Mouse (Mus musculus) right cerebral cortex, postnatal 14 days (tissue): ENCODE results near the gene Ppp6r3.

Experiments used
- DNase-seq: peaks from one replicate; pipeline ENCODE4 v3.0.0; 2022

The Ppp6r3 gene

DNA sequence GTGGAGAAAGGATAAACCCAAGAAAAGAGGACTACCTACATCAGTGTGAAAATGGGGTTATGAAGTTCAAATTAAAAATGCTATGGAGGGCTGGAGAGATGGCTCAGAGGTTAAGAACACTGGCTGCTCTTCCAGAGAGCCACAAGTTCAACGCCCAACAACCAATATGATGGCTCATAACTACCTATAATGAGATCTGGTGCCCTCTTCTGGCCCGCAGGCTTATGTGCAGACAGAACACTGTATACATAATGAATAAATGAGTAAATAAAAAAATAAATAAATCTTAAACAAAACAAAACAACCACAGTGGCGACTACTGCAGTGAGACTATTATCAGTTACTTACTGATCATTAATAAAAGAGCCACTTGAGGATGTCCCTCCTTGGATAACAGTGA lies 78.3 kb downstream of the Ppp6r3 start:
- DNase-seq, result no peak

DNA sequence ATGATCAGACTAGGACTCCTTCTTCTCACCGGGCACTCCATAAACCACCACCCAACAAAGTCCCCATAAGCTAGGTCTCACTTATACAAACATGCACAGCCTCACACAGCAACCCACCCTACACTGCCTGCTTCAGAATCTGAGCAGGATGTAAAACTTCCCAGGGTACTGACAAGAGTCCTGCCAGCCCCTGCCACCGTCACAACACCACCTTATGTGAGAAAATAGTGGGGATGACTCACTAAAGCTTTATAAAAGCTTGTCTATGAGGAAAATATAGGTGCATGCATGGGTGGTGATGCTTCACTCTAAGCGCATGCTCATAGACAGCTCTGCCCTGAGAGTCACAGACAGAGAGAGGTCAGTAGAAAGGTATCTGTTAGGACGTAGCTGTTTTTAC lies 85.7 kb downstream of the Ppp6r3 start:
- DNase-seq, result no peak

DNA sequence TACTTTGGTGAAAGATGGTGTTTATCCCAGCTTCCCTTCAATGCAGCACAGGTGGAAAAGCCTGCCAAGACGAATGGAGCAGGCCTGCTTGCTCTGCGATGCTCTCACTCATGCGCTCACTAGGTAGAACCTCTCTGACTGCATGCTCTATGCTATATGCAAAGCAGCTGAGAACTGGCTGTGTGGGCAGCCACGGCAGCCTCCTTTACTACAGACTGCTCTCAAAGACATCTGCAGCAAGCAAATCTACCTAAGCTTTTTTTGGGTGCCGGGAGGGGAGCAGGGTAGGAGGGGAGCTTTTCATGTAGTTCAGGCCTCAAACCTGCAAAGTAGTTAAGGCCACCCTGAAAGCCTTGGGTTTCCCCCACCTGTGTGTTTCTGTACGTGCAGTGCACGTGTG lies 92.7 kb downstream of the Ppp6r3 start:
- DNase-seq, result peak; percentile 15

DNA sequence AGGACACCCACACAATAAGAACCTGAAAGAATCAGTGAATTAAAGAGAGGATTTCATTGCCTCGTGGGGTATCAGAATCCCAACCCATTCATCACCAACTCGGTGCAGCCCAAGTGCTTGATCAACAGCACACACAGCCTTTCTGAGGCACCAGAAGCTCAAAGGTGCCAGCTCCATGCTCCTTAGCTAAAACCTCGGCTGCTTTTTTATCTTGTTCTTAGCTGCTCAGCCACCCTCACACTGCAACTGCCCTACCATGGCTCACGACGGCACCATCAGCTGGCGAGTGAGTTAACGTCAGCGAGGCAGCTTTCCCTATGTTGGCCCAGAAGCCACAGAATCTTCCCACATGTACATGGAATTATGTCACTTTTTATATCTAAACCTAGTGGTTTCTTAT lies 95.4 kb downstream of the Ppp6r3 start:
- DNase-seq, result peak; percentile 30

DNA sequence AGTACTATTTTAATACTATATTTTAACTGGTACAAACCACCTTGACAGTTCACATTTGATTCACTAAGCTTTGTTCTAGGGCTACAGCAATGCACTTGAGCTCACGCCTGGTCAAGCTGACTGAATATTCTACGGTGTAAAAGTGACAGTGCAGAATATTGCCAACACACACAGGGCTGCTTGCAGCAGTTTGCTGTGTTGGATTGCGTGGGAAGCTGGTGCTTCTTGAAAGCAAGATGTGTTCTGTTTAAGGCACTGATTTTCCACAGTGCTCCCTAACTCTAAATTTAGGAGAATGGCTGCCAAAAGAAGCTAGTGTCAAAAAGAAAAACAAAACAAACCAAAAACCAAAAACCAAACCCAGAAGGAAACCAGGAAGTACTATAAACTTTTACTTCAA lies 98.6 kb downstream of the Ppp6r3 start:
- DNase-seq, result no peak

DNA sequence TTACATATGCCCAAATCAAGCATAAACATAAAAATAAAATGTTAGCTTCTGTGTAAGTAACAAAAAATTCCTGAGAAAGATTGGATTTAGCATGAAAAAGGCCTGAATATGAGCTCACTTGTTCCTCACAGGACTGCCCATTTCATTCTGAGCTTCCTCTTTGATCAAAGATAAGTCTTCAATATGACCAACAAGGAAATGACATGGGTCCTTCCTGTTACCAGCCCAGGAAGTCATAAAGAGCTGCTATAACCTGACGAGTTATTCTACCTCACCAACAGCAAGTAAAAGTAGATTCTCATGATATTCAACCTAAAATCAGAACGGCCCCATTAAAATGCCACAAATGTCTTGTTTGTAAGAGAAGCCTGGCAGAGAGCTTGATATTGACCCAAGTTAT lies 104.3 kb downstream of the Ppp6r3 start:
- DNase-seq, result no peak

DNA sequence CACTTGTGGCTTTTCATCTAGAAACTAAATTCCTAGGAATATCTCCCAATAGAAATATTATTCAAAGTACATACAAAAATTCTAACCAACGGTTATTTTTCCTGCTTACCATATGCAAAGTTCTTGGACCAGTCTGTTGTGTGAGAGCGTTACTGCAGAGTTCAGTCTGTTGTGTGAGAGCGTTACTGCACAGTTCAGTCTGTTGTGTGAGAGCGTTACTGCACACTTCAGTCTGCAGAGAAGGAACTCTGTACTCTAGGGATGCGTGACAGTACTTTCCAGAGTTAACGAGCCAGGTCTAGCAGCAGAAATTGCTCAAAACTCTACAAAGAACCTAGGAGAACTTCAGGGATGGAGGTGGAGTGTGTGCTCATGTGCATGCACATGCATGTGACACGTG lies 108.0 kb downstream of the Ppp6r3 start:
- DNase-seq, result no peak

DNA sequence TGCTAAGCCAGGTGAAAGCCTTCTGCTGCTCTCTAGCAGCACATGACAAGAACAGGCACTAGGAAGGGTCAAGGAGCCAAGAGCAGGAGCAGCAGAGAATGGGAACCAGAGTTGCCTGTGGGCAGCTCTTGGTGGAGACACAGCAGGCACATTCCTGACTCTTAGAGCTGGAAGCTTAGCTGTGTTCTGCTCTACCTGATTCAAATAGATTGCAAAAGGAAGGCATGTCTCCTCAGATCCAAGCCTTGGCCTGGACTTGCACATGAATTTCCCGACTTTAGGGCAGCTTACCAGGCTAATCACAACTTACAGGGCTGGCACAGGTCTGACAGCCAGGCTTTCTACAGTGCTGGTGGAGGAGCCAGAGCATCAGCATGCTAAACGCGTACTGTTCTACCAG lies 115.6 kb downstream of the Ppp6r3 start:
- DNase-seq, result no peak

DNA sequence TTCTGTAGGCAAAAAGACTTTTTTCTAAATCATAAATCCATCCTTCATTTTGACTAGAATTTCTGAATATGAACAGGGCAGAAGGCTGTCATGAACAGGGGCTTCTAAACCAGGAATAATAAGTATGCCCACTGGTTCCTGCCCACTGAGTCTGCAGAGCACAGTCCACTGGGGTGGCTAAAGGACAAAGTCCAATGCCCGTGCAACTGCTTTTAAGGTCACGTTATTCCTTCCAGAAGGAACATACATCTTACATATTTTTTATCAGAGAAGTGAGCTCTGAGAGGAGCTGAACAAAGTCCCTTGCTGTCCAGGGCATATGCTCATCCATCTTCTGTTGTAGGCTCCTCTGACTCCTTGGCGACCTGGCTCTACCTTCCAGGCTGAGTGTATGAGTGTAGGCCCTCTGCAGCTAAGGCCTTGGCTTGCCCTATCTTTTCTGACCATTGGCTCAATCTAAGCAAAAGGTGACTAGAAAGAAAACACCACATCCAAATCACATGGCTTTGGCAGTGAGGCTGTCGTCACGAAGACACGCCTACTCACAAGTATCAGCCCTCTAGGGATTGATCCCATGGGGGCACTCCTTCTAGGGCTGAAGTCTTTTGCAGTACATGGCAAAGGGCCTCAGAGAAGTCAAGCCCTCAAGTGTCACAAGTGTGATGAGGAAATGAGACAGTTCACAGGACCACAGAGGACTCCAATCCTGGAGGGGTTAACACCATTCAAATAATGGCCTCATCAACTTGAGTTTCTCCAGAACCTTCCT lies 117.0 kb downstream of the Ppp6r3 start:
- no peak for DNase-seq

DNA sequence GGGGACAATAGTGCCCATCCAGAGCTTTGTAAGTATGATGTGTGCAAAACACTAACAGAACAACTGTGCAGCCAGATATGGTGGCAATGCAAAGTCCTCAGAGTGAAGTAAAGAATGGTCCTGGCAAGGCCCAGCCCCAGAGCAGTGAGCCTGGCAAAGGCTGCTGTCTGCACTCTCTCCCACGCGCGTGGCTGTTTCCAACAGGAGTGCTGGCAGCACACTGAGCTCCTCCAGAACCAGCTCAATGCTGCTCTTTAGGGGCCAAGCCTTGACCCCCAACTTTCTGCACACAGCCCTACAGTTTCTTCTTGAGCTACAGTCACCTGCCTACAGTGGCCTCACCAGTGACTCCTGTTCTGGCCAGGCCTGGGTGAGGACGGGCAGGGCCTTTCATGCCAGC lies 117.8 kb downstream of the Ppp6r3 start:
- no peak for DNase-seq

DNA sequence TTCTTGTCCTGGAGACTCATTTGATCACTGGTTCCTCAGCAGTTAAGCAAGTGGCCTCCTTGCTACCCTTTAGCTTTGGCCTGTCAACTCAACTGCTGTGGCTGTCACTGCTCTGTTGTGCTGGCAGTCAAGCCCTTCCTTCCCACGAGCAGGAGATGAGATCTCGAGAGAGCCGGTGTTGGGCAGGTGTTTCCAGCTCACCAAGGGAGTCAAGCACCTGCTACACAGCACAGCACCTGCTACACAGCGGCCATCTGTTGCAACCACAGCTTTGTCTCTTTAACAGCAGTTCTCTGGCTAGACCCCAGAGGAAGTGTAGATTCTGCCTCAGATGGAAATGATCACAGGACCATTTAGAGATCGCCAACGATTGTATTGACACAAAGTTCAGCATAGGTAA lies 123.9 kb downstream of the Ppp6r3 start:
- no peak for DNase-seq

DNA sequence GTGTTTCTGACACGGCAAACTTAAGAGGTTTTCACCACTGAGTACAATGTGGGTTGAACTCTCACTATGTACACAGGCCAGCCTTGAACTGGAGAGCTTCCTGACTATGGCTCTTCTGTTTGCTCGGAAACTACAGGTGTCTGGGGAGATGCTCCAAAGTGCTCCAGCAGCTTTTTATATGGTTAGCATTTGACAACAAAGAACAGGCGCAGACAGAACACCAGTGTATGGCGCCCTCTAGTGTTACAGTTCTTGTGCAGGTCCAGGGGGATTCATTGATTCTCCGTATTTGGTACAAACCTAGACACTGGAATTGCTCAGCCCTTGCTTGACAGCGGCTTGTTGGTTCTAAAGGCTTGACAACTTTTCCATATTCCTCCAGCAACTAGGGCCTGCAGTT lies 124.4 kb downstream of the Ppp6r3 start:
- DNase-seq, result peak; percentile 65

DNA sequence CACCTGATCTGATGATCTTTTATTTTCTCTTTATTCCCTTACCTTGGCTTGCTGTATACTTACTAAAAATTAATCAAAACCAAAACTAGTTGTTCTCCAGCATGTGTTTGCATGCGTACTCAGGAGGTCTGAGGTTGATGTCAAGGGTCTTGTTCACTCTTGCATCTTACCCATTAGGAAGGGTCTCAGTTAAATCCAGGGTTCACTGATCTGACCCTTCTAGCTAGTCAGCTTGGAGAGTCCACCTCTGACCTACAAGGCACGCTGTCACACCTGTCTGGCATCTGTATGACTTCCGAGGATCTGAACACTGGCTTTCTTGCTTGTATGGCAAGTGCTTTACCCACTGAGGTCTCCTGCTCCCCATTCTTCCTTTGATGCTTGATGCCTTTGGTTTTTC lies 124.8 kb downstream of the Ppp6r3 start:
- DNase-seq, result no peak

DNA sequence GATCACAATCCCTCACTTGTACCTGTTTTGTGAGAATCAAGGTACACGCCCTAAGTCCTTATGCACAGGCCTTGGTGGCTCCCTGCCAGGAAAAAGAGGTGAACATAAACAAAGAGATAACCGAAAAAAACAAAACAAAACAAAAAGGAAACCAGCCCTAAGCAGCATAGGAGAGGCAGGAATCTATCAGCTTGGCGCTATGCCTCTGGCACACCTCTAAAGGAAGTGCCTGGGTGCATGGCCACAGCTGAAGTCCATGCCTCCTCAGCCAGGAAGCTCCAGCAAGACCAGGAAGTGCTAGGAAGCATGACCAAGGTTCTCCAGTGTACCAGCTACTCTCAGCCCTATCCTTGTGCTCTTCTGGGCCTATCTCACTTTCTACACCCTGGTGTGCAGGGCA lies 126.3 kb downstream of the Ppp6r3 start:
- DNase-seq, result no peak

DNA sequence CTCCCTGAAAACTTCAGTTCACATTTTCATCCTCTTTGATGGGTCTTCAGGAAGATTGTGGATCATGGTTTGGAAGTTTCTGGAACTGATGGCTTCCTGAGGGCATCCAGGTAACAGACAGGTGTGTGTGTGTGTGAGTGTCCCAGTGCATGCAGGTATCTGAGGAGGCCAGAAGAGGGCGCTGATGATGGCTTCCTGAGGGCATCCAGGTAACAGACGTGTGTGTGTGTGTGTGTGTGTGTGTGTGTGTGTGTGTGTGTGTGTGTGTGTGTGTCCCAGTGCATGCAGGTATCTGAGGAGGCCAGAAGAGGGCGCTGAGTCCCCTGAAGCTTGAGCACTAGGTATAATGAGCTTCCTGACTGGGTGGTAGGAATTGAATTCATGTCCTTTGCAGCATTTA lies 128.2 kb downstream of the Ppp6r3 start:
- DNase-seq, result no peak

DNA sequence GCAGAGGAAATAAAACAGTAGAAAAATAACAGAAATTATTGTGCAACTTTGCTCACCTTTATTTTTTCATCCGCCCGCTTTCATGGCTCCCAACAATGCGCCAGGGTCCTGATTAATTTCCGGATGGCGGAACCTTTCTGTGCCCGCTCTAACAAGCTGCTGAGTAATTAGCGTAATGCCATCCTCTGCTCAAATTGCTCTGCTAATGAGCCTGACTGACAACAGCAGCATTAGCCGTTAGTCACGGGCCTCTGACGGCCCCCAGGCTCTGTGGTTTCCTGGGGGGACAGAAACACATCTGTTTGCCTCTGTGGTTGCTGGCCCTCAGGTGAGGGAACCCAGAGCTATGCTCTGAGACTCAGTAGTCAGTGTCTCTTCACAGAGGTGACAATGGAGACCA lies 134.5 kb downstream of the Ppp6r3 start:
- DNase-seq, result no peak

DNA sequence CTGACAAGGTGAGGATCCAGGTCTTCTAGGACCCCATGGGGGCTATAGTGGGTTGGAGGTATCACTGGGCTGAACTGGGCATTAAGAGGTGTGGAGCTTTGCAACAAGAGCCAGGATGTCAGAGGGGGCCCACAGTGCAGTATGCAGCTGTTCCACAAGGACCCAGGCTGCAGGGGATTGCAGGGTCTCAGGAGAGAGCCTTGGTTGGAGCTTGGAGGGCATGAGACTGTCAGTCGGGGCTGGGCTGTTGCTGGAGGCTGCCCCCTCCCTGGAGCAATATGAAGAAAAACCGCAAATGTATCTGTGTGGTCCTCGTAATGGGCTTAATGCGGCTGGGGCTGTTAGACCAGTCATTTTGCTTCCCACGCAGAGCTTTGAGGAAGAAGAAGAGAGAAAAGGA lies 134.9 kb downstream of the Ppp6r3 start:
- DNase-seq, result no peak

DNA sequence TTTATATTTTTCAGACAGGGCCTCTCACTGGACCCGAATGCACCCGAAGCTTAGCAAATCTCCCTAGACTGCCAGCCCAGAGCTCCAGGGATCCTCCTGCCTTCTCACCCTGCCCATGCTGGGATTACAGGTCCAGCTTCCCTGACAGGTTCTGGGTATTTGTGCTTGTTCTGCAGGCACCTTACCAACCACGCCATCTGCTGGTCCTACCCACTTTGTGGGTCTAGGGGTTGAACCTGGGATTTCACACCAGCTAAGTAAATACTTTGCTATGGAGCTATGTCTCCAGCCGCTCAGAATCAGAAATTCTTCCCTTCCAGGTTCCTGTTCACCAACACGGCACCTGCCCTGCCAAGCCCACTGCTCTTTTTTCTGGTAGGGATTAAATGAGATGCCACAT lies 137.6 kb downstream of the Ppp6r3 start:
- DNase-seq, result no peak

DNA sequence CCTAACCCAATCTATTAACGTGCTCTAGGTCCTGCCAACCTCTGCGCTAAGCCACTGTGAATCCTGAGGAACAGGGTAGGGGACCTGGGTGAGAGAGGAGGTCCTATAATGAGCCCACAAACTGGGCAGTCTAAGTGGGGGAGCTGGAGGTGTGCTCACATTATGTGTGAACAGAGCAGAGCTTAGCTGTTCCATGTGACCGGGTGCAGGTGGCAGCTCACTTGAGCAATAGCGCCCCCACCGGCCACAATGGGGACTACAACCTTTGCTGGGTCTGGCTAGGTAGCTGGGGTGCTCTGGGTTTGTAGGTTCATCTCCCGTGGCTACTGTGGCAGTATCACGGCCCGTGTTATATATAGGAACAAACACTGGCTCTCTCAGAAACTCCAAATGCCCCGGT lies 138.7 kb downstream of the Ppp6r3 start:
- no peak for DNase-seq

DNA sequence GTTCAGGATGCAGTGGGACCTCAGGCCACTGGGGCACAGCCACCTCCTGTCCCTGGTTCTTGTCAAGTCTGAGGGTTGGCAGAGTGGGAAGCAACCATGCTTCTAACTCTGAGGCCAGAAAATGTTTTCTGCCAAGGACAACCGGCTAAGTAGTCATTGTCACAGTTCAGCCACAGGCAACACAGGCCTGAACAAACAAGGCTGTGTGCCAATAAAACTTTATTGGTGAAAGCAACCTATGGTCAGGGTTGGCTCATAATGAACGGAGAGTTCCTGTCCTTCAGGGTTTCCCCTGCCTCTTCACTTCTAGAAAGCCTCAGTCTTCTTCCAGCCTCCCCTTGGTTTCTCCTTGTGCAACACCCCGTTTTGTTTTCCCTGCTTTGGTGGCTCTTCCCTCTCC lies 139.7 kb downstream of the Ppp6r3 start:
- DNase-seq, result no peak

DNA sequence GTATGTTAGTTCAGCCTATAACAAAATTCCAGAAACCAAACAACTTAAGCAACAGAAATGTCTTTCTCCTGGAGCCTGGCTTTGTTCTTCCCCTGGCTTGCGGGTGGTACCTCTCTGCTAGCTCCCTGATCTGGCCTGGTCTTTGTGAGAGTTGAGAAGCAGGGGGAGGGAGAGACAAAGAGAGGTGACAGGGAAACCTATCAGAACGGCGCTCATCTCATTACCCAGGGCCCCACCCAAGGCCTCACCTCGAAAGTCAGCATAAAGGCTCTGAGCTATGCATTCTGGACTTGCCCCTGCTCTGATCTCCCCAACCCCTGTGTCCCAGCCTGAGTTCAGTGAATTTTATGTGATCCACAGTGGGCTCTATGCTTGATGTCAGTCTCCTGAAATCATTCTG lies 140.9 kb downstream of the Ppp6r3 start:
- DNase-seq, result no peak

DNA sequence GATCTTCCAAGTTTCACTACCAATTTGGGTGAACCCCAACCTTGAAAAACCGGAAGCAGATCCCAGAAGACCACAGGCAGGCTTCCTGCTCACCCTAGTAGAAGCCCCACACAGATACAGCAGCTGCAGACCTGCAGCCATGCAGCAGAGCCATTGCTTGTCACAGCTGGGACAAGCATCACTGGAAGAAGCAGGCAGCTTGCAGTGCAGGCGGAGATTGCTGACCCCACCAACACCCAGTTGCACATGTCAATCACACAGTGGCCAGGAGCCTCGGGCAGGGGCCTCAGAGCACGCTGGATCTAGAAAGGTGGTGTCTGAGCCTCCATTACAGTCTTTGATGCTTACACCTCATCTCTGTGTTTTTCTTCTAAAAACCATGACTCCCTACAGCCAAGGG lies 141.4 kb downstream of the Ppp6r3 start:
- no peak for DNase-seq

DNA sequence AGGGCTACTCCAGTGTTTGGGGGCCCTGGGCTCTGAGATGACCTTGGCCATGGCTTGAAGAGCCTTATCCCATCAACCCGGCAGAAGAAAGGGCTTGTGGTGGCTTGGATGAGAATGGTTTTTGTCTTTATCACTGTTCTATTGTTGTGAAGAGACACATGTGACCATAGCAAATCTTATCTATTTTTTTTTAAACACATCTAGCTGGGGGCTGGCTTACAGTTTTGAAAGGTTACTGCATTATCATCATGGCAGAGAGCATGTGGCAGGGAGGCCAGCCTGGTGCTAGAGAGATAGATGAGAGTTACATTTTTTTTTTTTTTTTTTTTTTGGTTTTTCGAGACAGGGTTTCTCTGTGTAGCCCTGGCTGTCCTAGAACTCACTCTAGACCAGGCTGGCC lies 143.6 kb downstream of the Ppp6r3 start:
- no peak for DNase-seq

DNA sequence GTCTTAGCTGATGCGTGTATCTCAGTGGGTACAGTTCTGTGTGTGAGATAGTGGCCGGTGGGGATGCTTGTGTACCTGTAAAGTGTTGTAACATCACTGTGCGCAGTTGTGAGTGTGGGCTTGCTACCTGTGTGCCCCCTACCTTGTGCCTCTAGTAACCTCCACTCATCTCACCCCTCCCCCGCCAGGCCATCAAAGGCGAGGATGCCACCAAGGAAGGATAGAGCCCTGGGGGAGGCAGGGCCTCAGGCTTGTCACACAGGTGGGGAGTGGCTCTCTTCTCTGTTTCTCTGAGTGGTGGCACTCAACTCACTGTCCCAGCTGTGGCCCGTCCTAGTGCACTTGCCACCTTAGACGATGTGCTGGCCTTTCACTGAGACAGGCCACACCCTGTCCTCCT lies 144.5 kb downstream of the Ppp6r3 start:
- DNase-seq, result no peak

DNA sequence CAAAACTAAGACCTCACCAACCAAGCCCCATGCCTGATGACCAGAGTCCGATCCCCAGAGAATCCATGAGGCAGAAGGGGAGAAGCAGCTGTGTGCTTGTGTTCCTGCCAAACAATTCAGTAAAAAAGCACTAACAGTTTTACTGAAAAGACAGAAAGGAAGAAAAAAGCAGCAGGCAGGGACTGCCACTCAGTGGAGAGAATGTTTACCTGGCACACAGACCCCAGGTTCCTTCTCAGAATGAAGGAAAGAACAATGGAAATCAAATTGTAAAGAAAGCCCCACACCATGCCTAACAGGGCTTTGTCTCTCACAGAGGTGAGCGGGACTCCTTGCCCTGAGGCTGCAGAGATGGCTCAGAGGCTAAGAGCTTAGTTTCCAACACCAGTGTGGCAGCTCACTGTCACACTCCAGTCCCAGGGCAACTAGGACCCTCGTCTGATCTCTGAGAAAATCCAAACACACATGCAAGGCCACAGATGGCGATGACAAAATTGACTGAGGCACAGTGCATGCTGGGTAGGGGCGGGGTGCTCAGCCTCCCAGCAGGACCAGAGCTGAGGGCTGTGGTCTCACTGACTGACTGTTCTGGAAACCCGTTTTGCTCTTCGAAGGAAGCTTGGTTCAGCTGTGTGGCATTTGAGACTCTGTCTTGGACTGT lies 146.3 kb downstream of the Ppp6r3 start:
- DNase-seq, result no peak
